Mouse (Mus musculus) megakaryocyte, adult 5-6 weeks (primary cell): ENCODE results near the gene Armh3. TPM values are rescaled to one million over a fixed set of nuclear protein-coding genes. Genes with fewer than 3 reads are reported as not detected.
"Not testable (repeated sequence)": the region's sequence is repeated elsewhere in the genome, so short reads cannot be mapped to it uniquely, and the experiment has no call there.

Experiments used
- ATAC-seq: 2 replicates; pipeline ENCODE4 v1.8.0; 2016; ENCODE audit warnings: mild to moderate bottlenecking, inconsistent platforms; ENCODE audit not compliant: poor library complexity, severe bottlenecking
- total RNA-seq, 2 experiments: library from RNA; stranded (forward) in 1 of 2; stranded (reverse) in 1 of 2; fragments of 153-499, 151-499 nt in 1 of 2; fragments of 221-1000, 200-1000 nt in 1 of 2; gene quantifications; 2 replicates each; pipeline versions ENCODE4 v1.2.3 to v1.2.4; 2015 to 2017

Armh3 gene
- total RNA-seq, 2 experiments from 2014 or later, result 6.6 to 12.8 TPM

DNA sequence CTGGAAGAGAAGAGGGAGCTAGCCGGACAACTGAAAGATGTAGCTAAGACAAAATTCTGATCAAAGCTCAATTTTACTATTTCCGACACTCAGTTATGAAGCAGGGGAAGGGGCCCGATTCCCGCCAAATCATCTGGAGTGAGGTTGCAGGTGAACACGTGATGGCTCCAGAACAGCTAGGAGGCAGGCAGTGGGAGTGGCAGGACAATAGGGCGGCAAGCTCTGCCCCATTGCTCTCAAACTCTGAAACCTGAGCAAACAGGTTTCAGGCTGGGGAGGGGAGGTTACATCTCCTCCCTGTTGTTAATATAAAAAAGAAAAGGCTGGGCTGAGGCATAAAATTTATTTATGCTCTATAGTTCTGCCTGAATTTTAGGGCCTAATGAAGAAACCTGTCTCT, 4.8 kb downstream of the Armh3 start:
- ATAC-seq, result not testable (repeated sequence)

GRCm38 (mm10) chr19:45991171-45991570, 7.1 kb downstream of the Armh3 start:
- ATAC-seq, result no peak

GRCm38 (mm10) chr19:45988238-45988637, 10.1 kb downstream of the Armh3 start:
- ATAC-seq, result no peak

- ATAC-seq, result peak; percentile 71
Observed at GRCm38 (mm10) chr19:45984379-45984778, 13.9 kb downstream of the Armh3 start.

- no peak for ATAC-seq
Observed at GRCm38 (mm10) chr19:45960770-45961169, 37.5 kb downstream of the Armh3 start.

DNA sequence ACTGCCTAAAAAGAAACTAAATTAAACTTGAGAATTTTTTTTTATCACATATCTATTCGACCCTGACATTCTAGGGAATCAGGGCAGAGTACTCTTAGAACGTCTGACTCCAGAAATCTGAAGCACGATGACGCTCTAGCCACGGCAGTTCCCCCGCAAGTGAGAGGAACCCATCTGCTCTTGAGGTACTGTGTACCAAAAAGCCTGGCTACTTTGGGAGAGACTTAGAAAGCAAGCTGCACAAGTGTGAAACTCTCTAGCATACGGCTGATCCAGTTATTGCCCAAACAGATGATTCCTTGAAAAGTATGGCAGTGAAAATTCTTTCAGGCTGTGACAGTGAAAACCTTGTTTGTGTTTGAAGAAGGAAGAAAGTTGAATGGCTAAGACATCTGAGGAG, 41.6 kb downstream of the Armh3 start:
- no peak for ATAC-seq

DNA sequence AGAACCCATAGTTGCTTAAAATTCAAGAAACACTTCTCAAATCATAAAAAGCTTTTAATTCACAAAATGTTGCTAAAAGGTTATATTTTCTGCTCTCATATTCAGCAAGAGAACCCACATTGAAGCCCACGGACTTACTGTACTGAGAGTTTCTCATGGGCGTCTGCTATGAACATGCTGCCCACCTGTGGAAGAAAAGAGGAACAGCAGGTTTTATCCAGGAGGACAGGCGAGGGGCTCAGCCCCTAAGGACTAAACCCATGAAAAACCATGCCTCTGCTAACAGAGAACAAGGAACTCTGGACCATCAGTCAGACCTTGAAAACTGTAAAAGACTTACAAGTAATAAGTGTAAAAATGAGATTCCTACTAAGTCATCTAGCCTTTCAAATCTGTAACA, 45.0 kb downstream of the Armh3 start:
- peak; percentile 43; the same call in 1 of the 2 replicates for ATAC-seq

- no peak for ATAC-seq
Observed at GRCm38 (mm10) chr19:45949236-45949635, 49.1 kb downstream of the Armh3 start.

DNA sequence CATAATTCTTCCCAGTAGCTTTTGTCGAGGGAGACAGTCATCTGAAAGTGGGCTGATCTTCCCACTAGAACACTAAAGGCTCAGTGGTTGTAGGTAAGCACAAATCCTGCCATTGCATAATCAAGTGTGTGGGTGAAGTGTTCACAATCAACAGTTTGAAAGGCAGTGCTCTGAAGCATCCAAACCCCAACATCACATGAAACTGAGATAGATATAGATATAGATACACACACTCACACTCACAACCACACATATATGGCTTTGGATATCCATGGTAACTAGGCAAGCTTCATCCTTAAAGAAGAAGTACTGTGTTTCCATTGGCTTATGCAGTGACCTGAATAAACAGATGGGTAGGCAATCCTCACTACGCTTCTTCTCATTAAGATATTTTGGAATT, 50.5 kb downstream of the Armh3 start:
- ATAC-seq, result no peak

- no peak for ATAC-seq
Observed at GRCm38 (mm10) chr19:45947286-45947685, 51.0 kb downstream of the Armh3 start.

- no peak for ATAC-seq
Observed at GRCm38 (mm10) chr19:45946541-45946940, 51.7 kb downstream of the Armh3 start.

GRCm38 (mm10) chr19:45945986-45946385, 52.3 kb downstream of the Armh3 start:
- no peak for ATAC-seq

DNA sequence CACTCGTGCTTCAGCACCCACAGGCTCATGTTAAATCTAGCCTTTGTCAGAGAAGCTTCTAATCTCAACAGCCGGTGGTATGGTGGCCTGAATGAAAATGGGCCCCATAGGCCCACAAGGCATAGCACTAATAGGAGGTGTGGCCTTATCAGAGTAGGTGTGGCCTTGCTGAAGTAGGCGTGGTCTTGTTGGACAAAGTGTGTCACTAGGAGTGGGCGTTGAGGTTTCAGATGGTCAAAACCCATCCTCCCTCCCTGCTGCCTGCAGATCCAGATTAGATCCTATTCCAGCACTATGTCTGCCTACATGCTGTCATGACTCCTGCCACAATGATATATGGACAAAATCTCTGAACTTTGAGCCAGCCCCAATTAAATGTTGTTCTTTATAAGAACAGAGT, 54.5 kb downstream of the Armh3 start:
- no peak for ATAC-seq

DNA sequence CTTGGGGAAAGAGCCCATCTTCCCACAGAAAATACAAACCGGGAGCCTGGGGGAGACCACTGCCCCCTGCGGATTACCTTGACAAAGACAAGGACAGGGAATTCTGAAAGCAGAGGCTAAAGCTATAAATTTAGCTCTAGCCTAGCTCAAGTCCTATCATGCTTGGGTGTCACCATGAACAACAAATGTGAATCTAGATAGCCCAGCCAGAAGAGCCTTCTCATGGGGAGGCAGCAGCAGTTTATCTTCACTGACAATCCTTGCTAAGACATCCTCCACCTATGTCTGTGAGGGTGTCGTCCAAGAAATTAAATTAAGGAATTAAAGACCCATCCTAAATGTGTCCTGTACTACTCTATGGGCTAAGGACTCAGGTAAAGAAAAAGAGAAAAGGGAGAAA, 60.2 kb downstream of the Armh3 start:
- no peak for ATAC-seq

DNA sequence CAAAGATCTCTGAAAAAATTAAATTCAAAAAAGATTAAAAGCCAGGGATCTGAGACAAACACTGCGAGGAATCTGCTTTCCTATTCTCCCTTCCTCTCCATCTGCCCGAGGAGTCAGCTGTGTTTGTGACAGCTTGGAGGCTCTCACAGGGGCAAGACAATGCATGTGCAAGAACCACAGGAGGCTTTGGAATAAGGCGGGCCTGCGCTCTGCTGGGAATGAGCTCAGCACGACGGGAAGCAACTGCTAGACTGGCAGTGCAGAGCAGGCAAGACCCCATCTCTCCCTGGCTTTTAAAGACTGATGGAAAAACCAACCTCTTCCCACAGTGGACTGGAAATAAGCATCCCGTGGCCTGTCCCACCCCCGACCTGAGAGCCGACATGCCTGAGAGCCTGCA, 60.8 kb downstream of the Armh3 start:
- no peak for ATAC-seq

GRCm38 (mm10) chr19:45927236-45927635, 71.1 kb downstream of the Armh3 start:
- no peak for ATAC-seq

DNA sequence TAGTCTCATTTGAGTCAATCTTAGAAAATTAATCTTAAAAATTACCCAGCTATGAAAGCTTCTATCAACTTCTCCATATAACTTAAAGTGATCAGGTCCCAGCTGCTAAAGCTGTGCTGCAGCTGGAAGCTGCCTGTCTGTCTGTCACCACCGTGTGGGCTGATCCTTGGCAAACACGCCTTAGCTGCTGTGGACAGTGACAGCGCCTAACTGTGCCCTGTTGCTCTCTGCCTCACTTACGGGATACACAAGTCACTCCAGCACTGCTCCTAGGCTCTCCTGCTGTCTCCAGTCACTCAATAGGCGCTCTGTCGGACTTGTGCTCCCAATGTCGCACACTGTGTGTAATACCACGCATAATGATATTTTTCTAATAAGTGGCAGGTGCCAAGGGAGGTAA, 71.9 kb downstream of the Armh3 start:
- no peak for ATAC-seq

GRCm38 (mm10) chr19:45920299-45921090, 77.8 kb downstream of the Armh3 start:
- ATAC-seq, result no peak

GRCm38 (mm10) chr19:45918406-45918805, 79.9 kb downstream of the Armh3 start:
- ATAC-seq, result no peak

- ATAC-seq, result no peak
Observed at GRCm38 (mm10) chr19:45917856-45918255, 80.4 kb downstream of the Armh3 start.

GRCm38 (mm10) chr19:45916461-45916860, 81.8 kb downstream of the Armh3 start:
- ATAC-seq, result no peak

DNA sequence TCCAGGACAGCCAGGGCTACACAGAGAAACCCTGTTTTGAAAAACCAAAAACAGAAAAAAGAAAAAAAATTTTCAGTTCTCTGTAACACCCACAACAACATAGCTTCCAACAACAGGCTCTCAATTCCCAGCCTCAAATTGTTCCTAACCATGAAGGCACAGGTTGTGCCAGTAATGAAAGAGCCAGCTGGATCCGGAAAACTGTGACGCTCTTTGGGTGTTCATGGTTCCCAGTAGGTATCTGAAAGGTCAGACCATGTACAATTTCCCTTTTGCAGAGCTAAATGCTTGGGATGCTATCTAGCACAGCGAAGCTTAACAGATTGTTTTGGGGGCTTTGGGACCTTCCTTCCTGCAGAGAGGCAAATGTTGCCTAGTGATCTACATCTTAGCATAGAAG, 82.3 kb downstream of the Armh3 start:
- no peak for ATAC-seq

DNA sequence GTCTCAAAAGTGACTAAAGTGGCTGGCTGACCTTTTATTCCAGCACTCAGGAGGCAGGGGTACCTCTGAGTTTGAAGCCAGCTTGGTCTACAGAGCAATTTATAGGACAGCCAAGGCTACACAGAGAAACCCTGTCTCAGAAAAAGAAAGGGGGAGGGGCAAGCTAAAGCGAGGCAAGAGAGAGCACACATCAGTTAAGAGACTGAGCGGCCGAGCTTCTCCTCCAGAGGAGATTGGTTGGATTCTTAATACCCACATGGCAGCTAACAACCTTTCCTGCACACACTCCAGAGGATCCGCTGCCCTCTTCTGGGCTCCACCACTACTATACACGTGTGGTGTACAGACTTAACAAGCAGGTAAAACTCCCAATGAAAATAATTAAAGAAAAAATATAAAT, 85.3 kb downstream of the Armh3 start:
- no peak for ATAC-seq
